Mouse (Mus musculus): Measurements from ENCODE around the gene Zar1. TPM values are rescaled to one million over a fixed set of nuclear protein-coding genes. Genes with fewer than 3 reads are reported as not detected.
"Not testable (repeated sequence)": the region's sequence is repeated elsewhere in the genome, so short reads cannot be mapped to it uniquely, and the experiment has no call there.

The Zar1 gene
- total RNA-seq (2014; rRNA removed) (5.2 and 5.4 TPM in 2 replicates), polyA plus RNA-seq (2015; fragmentation: Nextera tagmentation; extraction: Ambion mirVana) (7.3 and 8.0 TPM in 2 replicates)

DNA sequence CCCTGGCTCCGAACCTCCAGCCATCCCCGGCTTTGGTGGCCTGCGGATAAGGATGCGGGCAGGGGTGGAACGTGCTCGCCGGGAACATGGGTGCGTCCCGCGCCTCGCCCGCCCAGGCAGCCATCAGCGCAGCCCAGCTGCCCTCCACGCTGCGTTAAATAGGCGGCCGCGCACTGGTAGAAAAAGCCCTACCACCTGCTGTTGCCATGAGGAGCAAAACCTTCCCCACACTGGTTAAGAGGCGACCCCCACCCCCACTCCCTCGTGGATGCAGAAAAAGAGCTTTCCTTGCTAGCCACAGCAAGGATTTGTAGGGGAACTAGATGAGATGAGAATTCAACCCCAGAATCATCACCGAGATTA lies at the start of gene Zar1:
Gene Zar1 (minus strand): TSS at position 285 of the 363 bp plus-strand sequence.
- peak within 1 kb of the TSS; percentile 40; the same call in 1 of the 2 replicates for H3K9ac ChIP-seq (replicated peaks; ENCODE audit: low read length)
- H3K9me3 ChIP-seq (ENCODE audit: low read length); H3K27ac ChIP-seq; H3K4me1 ChIP-seq (ENCODE audit: insufficient read depth, low read length); H3K36me3 ChIP-seq (ENCODE audit: insufficient read depth, low read length); DNase-seq (ENCODE audit: low spot score); H3K27me3 ChIP-seq (ENCODE audit: insufficient read depth, low read length): not testable (repeated sequence)
- peak within 1 kb of the TSS; percentile 53 for H3K4me2 ChIP-seq (ENCODE audit: low read depth, low read length)
- WGBS = 9% methylated on average over 17 of the region's 21 CpGs
- ATAC-seq = peak; percentile 55
- H3K4me3 ChIP-seq (ENCODE audit: low read length) = peak within 1 kb of the TSS; percentile 36

DNA sequence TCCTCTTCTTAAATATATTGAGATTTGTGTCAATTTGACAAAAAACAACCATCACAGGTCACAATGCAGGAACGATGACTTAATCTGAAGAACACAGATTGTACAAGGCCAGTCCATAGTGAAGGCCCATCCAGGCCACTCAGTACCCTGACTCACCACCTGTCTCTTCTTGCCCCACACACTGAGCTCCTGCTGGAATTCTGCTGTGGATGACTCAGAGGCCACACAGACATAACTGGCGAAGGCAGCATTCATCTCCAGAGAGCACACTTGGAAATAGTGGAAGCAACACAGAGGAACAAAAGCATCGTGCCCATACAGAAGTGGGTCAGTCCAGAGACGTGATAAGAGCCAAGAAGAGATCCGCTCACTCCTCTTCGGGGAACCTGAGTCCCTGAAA lies 49.0 kb upstream of the Zar1 start:
- TF ChIP-seq CTCF (IDR thresholded peaks at IDR 0.05; ENCODE audit: low read depth) = no peak
- H3K9ac ChIP-seq (replicated peaks; ENCODE audit: low read length) = no peak overlapping the region
- H3K27ac ChIP-seq = no peak overlapping the region
- H3K36me3 ChIP-seq (ENCODE audit: insufficient read depth, low read length) = no peaks in the 10 kb centered on the region
- H3K27me3 ChIP-seq (ENCODE audit: insufficient read depth, low read length) = no peaks in the 10 kb centered on the region
- DNase-seq (ENCODE audit: low spot score) (no peak), ATAC-seq (no peak)
- H3K4me3 ChIP-seq (ENCODE audit: low read length) = no peak overlapping the region
- H3K4me2 ChIP-seq (ENCODE audit: low read depth, low read length) = no peak overlapping the region
- 90% methylated on average over 6 of the region's 6 CpGs for WGBS
- no peaks in the 10 kb centered on the region for H3K4me1 ChIP-seq (ENCODE audit: insufficient read depth, low read length)
- H3K9me3 ChIP-seq (ENCODE audit: low read length) = no peaks in the 10 kb centered on the region

DNA sequence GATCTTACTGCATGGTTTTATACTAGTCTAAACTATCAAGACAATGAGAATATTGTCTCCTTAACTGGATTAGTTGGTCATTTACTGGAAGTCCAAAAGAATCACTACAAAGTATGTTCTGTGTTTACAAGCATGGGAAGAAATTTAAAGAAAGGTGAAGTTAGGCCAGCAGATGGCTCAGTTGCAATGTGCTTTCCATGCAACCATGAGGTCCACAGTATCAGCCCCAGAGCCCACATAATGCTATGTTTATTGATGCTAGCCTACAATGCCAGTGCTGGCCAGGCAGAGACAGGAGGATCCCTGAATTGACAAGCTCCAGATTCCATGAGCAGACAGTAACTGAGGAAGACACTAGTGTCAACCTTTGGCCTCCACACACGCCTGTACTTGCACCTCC lies 40.0 kb upstream of the Zar1 start:
- Histone ChIP-seq H3K27me3 (ENCODE audit: insufficient read depth, low read length) (no peaks in the 10 kb centered on the region), H3K9ac (replicated peaks; ENCODE audit: low read length) (no peak overlapping the region), H3K27ac (no peak overlapping the region), H3K4me3 (ENCODE audit: low read length) (no peak overlapping the region), H3K9me3 (ENCODE audit: low read length) (no peaks in the 10 kb centered on the region), H3K36me3 (ENCODE audit: insufficient read depth, low read length) (no peaks in the 10 kb centered on the region), H3K4me2 (ENCODE audit: low read depth, low read length) (no peak overlapping the region), H3K4me1 (ENCODE audit: insufficient read depth, low read length) (no peaks in the 10 kb centered on the region)
- DNase-seq (ENCODE audit: low spot score) = no peak
- no peak for TF ChIP-seq CTCF (IDR thresholded peaks at IDR 0.05; ENCODE audit: low read depth)
- ATAC-seq = no peak
- 97% methylated on average over 1 of the region's 1 CpGs for WGBS

DNA sequence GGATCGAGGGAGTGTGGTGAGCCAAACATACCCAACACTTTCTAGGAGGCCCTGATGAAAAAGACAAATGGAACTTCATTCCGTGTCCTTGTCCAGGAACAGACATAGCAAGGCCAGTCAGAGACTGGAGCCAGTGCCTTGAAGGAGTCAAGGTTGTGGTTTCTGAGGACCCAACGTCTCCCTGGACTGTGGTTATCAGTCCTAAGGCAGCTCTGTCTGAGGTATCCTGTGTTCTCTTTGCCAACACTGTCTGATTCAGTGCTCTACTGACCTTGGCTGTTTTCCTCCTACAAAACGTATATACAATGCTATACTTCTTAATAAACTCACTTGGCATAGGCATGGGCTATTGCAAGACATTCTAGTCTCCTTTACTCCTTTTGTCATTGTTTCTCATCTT lies 36.4 kb upstream of the Zar1 start:
- Histone ChIP-seq H3K4me3 (ENCODE audit: low read length) (no peak overlapping the region), H3K4me2 (ENCODE audit: low read depth, low read length) (no peak overlapping the region), H3K27me3 (ENCODE audit: insufficient read depth, low read length) (no peaks in the 10 kb centered on the region), H3K36me3 (ENCODE audit: insufficient read depth, low read length) (no peaks in the 10 kb centered on the region), H3K4me1 (ENCODE audit: insufficient read depth, low read length) (no peaks in the 10 kb centered on the region), H3K27ac (no peak overlapping the region), H3K9ac (replicated peaks; ENCODE audit: low read length) (no peak overlapping the region), H3K9me3 (ENCODE audit: low read length) (no peaks in the 10 kb centered on the region)
- ATAC-seq (no peak), DNase-seq (ENCODE audit: low spot score) (no peak)
- WGBS = 88% methylated on average over 4 of the region's 4 CpGs
- TF ChIP-seq CTCF (IDR thresholded peaks at IDR 0.05; ENCODE audit: low read depth) = no peak

DNA sequence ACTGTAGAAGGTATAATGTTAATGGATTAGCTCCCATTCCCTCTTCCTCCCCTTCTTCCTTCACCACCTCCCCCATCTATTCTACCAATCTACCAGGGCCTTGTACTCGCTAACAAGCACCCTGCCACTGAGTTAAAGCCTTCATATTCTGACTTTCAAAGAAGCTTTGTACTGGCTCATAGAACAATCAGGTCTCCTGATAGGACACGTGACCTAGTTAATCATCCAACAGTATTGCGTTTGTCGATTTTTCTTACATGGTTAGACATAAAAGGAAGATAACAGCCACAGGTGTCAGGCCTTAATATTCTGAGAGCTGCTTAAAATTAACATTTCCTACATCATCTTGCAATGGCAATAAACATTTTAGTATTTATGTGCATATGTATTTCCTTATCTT lies 22.1 kb upstream of the Zar1 start:
- no peak overlapping the region for H3K4me3 ChIP-seq (ENCODE audit: low read length)
- ATAC-seq (no peak), DNase-seq (ENCODE audit: low spot score) (no peak)
- no peaks in the 10 kb centered on the region for H3K36me3 ChIP-seq (ENCODE audit: insufficient read depth, low read length)
- H3K9me3 ChIP-seq (ENCODE audit: low read length) = no peaks in the 10 kb centered on the region
- no peak for TF ChIP-seq CTCF (IDR thresholded peaks at IDR 0.05; ENCODE audit: low read depth)
- no peaks in the 10 kb centered on the region for H3K27me3 ChIP-seq (ENCODE audit: insufficient read depth, low read length)
- no peaks in the 10 kb centered on the region for H3K4me1 ChIP-seq (ENCODE audit: insufficient read depth, low read length)
- H3K27ac ChIP-seq = no peak overlapping the region
- no peak overlapping the region for H3K4me2 ChIP-seq (ENCODE audit: low read depth, low read length)
- WGBS = 95% methylated on average over 4 of the region's 4 CpGs
- no peak overlapping the region for H3K9ac ChIP-seq (replicated peaks; ENCODE audit: low read length)

DNA sequence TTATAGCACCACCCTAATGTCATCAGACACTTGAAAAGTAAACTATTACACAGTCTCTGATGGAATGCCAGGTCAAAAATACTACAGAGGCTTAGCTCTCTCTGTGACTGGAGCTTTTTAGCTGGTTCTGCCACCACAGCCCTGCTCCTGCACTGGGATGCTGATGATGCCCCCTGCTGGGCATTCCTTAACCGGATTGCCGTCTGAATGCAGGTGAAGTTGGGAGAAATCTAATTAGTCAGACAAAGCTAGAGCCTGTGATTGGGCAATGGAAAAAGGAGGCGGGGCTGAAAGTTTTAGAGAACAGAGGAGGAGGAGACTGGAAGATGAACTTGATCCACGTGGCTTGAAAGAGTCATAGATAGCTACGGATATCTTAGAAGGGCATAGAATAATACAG lies 20.0 kb upstream of the Zar1 start:
- ATAC-seq = no peak

DNA sequence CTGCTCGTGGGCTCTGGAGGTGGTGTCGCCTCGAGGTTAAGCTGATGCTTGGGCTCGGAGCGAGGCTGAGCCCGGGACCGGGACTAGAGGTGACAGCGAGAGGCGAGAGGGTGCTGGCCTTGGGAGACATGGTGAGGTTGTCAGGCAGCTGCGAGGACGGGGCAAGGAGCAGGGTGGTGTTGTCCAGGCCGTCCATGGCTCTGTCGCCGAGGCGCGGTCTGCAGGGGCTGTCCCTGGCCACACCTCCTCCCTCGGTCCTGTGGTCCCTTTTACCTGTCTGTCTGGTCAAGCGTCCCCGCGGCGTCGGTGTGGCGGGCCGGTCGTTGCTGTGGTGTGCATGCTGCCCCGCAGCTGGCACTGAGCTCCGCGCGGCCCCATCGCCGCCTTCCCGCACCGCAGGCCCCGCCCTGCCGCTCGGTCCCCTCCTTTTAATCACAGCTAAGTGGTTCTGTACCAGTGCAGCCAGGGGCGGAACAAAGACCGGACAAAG lies 6.2 kb upstream of the Zar1 start, which contains the start of gene Gm5868:
Gene Gm5868 (minus strand): TSS at position 360 of the 490 bp plus-strand sequence.
- Histone ChIP-seq H3K36me3 (ENCODE audit: insufficient read depth, low read length) (no peaks in the 10 kb centered on the region), H3K4me1 (ENCODE audit: insufficient read depth, low read length) (no peaks in the 10 kb centered on the region; the same call in 1 of the 2 replicates), H3K9ac (replicated peaks; ENCODE audit: low read length) (no peak within 1 kb of the TSS), H3K4me2 (ENCODE audit: low read depth, low read length) (peak within 1 kb of the TSS; percentile 56), H3K4me3 (ENCODE audit: low read length) (peak within 1 kb of the TSS; percentile 34), H3K27ac (no peak within 1 kb of the TSS), H3K9me3 (ENCODE audit: low read length) (no peaks in the 10 kb centered on the region), H3K27me3 (ENCODE audit: insufficient read depth, low read length) (no peaks in the 10 kb centered on the region)
- DNase-seq (ENCODE audit: low spot score) = peak; percentile 4
- TF ChIP-seq CTCF (IDR thresholded peaks at IDR 0.05; ENCODE audit: low read depth) = no peak
- ATAC-seq = peak; percentile 81
- WGBS = 3% methylated on average over 38 of the region's 38 CpGs

More for the DNA sequence above, 20.0 kb upstream of the Zar1 start:
- Histone ChIP-seq H3K27me3 (ENCODE audit: insufficient read depth, low read length) (no peaks in the 10 kb centered on the region), H3K4me2 (ENCODE audit: low read depth, low read length) (no peak overlapping the region), H3K4me3 (ENCODE audit: low read length) (no peak overlapping the region), H3K9ac (replicated peaks; ENCODE audit: low read length) (no peak overlapping the region), H3K27ac (no peak overlapping the region), H3K36me3 (ENCODE audit: insufficient read depth, low read length) (no peaks in the 10 kb centered on the region), H3K4me1 (ENCODE audit: insufficient read depth, low read length) (no peaks in the 10 kb centered on the region), H3K9me3 (ENCODE audit: low read length) (no peaks in the 10 kb centered on the region)
- peak; percentile 39 for DNase-seq (ENCODE audit: low spot score)
- WGBS = 11% methylated on average over 5 of the region's 5 CpGs
- TF ChIP-seq CTCF (IDR thresholded peaks at IDR 0.05; ENCODE audit: low read depth) = peak; percentile 45

DNA sequence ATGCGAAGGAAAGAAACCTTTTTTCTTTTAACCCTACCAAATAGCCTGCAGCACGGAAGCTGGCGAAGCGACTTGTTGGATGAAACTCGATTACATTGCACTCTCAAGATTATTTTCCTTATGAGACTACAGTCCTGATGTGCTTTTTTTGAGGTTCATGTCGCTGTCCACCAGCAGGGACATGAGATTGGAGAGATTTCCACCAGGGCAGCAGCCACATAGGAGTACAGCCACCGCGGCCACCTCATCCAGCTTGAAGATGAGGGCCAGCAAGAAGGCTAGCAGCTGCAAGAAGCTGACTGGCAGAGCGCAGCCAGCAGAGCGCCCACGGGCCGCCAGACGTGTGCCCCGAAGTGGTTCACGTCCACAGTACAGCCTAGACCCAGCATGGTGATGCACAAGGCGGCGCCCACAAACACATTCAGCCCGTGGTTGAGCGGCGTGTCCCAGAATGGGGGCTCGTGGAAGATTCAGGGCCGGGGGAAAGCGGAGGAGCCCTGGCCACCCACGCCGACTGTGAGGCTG lies 5.7 kb upstream of the Zar1 start:
- ATAC-seq (peak; percentile 73), DNase-seq (ENCODE audit: low spot score) (peak; percentile 2)
- not testable (repeated sequence) for H3K27ac ChIP-seq; H3K9ac ChIP-seq (replicated peaks; ENCODE audit: low read length); H3K4me1 ChIP-seq (ENCODE audit: insufficient read depth, low read length); H3K36me3 ChIP-seq (ENCODE audit: insufficient read depth, low read length); H3K9me3 ChIP-seq (ENCODE audit: low read length); H3K27me3 ChIP-seq (ENCODE audit: insufficient read depth, low read length)
- 42% methylated on average over 25 of the region's 25 CpGs for WGBS
- peak overlapping the region; percentile 34 for H3K4me3 ChIP-seq (ENCODE audit: low read length)
- peak overlapping the region; percentile 56 for H3K4me2 ChIP-seq (ENCODE audit: low read depth, low read length)

DNA sequence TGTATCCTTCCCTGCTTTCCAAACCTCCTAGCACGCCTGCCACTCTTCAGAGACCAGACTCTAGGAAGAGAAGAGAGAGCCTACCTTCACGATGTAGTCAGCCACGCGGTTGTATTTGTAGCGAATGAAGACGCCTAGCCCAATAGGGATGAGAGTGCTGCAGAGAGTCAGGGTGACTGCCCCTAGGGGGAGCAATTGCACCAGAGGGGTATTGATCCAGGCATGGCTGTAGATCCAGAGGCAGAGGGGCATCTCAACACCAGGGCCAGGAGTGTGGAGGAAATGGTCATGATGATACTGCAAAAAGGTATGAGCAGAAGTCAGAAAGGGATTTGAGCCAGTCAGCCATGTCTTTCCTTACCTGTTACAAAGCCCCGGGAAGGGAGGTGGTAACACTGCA lies 5.1 kb upstream of the Zar1 start:
- not testable (repeated sequence) for H3K9ac ChIP-seq (replicated peaks; ENCODE audit: low read length); H3K4me1 ChIP-seq (ENCODE audit: insufficient read depth, low read length); H3K4me3 ChIP-seq (ENCODE audit: low read length); H3K36me3 ChIP-seq (ENCODE audit: insufficient read depth, low read length); H3K27ac ChIP-seq; ATAC-seq; H3K27me3 ChIP-seq (ENCODE audit: insufficient read depth, low read length); DNase-seq (ENCODE audit: low spot score); H3K9me3 ChIP-seq (ENCODE audit: low read length); H3K4me2 ChIP-seq (ENCODE audit: low read depth, low read length)
- 58% methylated on average over 7 of the region's 7 CpGs for WGBS

All from hindbrain, postnatal 0 days (tissue).